Mouse (Mus musculus): ENCODE data around the gene Cald1. TPM values are rescaled to one million over a fixed set of nuclear protein-coding genes. Genes with fewer than 3 reads are reported as not detected.

Cald1 gene
- polyA plus RNA-seq, 1 experiment from 2014 or later, result 70.4 TPM

GRCm38 (mm10) chr6:34736934-34737333 is 138.6 kb downstream of the Cald1 start:
- DNase-seq (no peak), ATAC-seq (ENCODE audit: low read depth) (no peak)
- peaks cover 3% of the 10 kb centered on the region; the same call in 1 of the 2 replicates for H3K36me3 ChIP-seq
- H3K4me2 ChIP-seq, result no peak overlapping the region
- H3K27me3 ChIP-seq, result no peaks in the 10 kb centered on the region
- no peak overlapping the region for H3K27ac ChIP-seq
- peaks cover 14% of the 10 kb centered on the region for H3K4me1 ChIP-seq (replicated peaks)
- H3K9ac ChIP-seq, result no peak overlapping the region
- H3K9me3 ChIP-seq (replicated peaks), result no peaks in the 10 kb centered on the region
- no peak overlapping the region for H3K4me3 ChIP-seq (replicated peaks)
- 41% methylated on average over 2 of the region's 2 CpGs for WGBS (ENCODE audit: insufficient replicate concordance)

- Histone ChIP-seq H3K4me2 (no peak overlapping the region), H3K27me3 (no peaks in the 10 kb centered on the region), H3K9me3 (replicated peaks) (no peaks in the 10 kb centered on the region), H3K27ac (no peak overlapping the region), H3K4me1 (replicated peaks) (0 out of 2 replicates have a peak, but pooled peaks cover 4% of the 10 kb centered on the region), H3K36me3 (peaks cover 24% of the 10 kb centered on the region), H3K9ac (no peak overlapping the region), H3K4me3 (replicated peaks) (no peak overlapping the region)
- WGBS (ENCODE audit: insufficient replicate concordance), result 67% methylated on average over 4 of the region's 4 CpGs
- ATAC-seq (ENCODE audit: low read depth) (no peak), DNase-seq (no peak)
These were observed 145.6 kb downstream of the Cald1 start for GRCm38 (mm10) chr6:34743946-34744345.

- H3K4me1 ChIP-seq (replicated peaks), result no peaks in the 10 kb centered on the region; the same call in 1 of the 2 replicates
- ATAC-seq (ENCODE audit: low read depth), result no peak
- no peaks in the 10 kb centered on the region for H3K27me3 ChIP-seq
- H3K27ac ChIP-seq, result no peak overlapping the region
- peaks cover 17% of the 10 kb centered on the region for H3K36me3 ChIP-seq
- DNase-seq, result no peak
- no peak overlapping the region for H3K4me2 ChIP-seq
- H3K9me3 ChIP-seq (replicated peaks), result no peaks in the 10 kb centered on the region
- H3K4me3 ChIP-seq (replicated peaks), result no peak overlapping the region
- 56% methylated on average over 6 of the region's 6 CpGs for WGBS (ENCODE audit: insufficient replicate concordance)
- H3K9ac ChIP-seq, result no peak overlapping the region
These were observed 149.5 kb downstream of the Cald1 start for GRCm38 (mm10) chr6:34747846-34748245.

- Histone ChIP-seq H3K27me3 (no peaks in the 10 kb centered on the region), H3K4me2 (no peak overlapping the region), H3K4me3 (replicated peaks) (no peak overlapping the region), H3K4me1 (replicated peaks) (no peaks in the 10 kb centered on the region; the same call in 1 of the 2 replicates), H3K36me3 (peaks cover 17% of the 10 kb centered on the region), H3K9me3 (replicated peaks) (no peaks in the 10 kb centered on the region), H3K9ac (no peak overlapping the region), H3K27ac (no peak overlapping the region)
- ATAC-seq (ENCODE audit: low read depth) (no peak), DNase-seq (no peak)
- 81% methylated on average over 11 of the region's 11 CpGs for WGBS (ENCODE audit: insufficient replicate concordance)
These were observed 150.3 kb downstream of the Cald1 start for GRCm38 (mm10) chr6:34748566-34748965.

- Histone ChIP-seq H3K9ac (no peak overlapping the region), H3K9me3 (replicated peaks) (no peaks in the 10 kb centered on the region), H3K4me2 (no peak overlapping the region), H3K4me3 (replicated peaks) (no peak overlapping the region), H3K27me3 (no peaks in the 10 kb centered on the region), H3K4me1 (replicated peaks) (no peaks in the 10 kb centered on the region; the same call in 1 of the 2 replicates), H3K36me3 (peaks cover 17% of the 10 kb centered on the region), H3K27ac (no peak overlapping the region)
- DNase-seq (no peak), ATAC-seq (ENCODE audit: low read depth) (no peak)
- 54% methylated on average over 6 of the region's 6 CpGs for WGBS (ENCODE audit: insufficient replicate concordance)
These were observed 151.2 kb downstream of the Cald1 start for GRCm38 (mm10) chr6:34749526-34749925.

GRCm38 (mm10) chr6:34750487-34751120 is 152.3 kb downstream of the Cald1 start:
- Histone ChIP-seq H3K4me3 (replicated peaks) (no peak overlapping the region), H3K36me3 (peaks cover 16% of the 10 kb centered on the region), H3K27ac (no peak overlapping the region), H3K9ac (no peak overlapping the region), H3K4me1 (replicated peaks) (no peaks in the 10 kb centered on the region; the same call in 1 of the 2 replicates), H3K4me2 (no peak overlapping the region), H3K27me3 (no peaks in the 10 kb centered on the region), H3K9me3 (replicated peaks) (no peaks in the 10 kb centered on the region)
- no peak for DNase-seq
- WGBS (ENCODE audit: insufficient replicate concordance), result 56% methylated on average over 7 of the region's 7 CpGs
- no peak for ATAC-seq (ENCODE audit: low read depth)

- Histone ChIP-seq H3K27ac (no peak overlapping the region), H3K9ac (no peak overlapping the region), H3K4me2 (no peak overlapping the region), H3K27me3 (no peaks in the 10 kb centered on the region), H3K4me1 (replicated peaks) (no peaks in the 10 kb centered on the region; the same call in 1 of the 2 replicates), H3K36me3 (peaks cover 16% of the 10 kb centered on the region), H3K4me3 (replicated peaks) (no peak overlapping the region), H3K9me3 (replicated peaks) (no peaks in the 10 kb centered on the region)
- ATAC-seq (ENCODE audit: low read depth), result no peak
- no peak for DNase-seq
These were observed 153.3 kb downstream of the Cald1 start for GRCm38 (mm10) chr6:34751625-34752024.

- H3K27me3 ChIP-seq, result no peaks in the 10 kb centered on the region
- ATAC-seq (ENCODE audit: low read depth), result no peak
- H3K9me3 ChIP-seq (replicated peaks), result no peaks in the 10 kb centered on the region
- H3K4me3 ChIP-seq (replicated peaks), result no peak overlapping the region
- no peak overlapping the region for H3K4me2 ChIP-seq
- no peaks in the 10 kb centered on the region; the same call in 1 of the 2 replicates for H3K4me1 ChIP-seq (replicated peaks)
- 29% methylated on average over 5 of the region's 5 CpGs for WGBS (ENCODE audit: insufficient replicate concordance)
- H3K36me3 ChIP-seq, result peaks cover 16% of the 10 kb centered on the region
- H3K9ac ChIP-seq, result no peak overlapping the region
- DNase-seq, result peak; percentile 8
- no peak overlapping the region for H3K27ac ChIP-seq
These were observed 156.1 kb downstream of the Cald1 start for GRCm38 (mm10) chr6:34754448-34754847.

GRCm38 (mm10) chr6:34758340-34758739 is 160.0 kb downstream of the Cald1 start:
- no peak for DNase-seq

GRCm38 (mm10) chr6:34760023-34760422 is 161.7 kb downstream of the Cald1 start:
- H3K9ac ChIP-seq, result no peak overlapping the region
- H3K27me3 ChIP-seq, result no peaks in the 10 kb centered on the region
- no peak for ATAC-seq (ENCODE audit: low read depth)
- DNase-seq, result peak; percentile 8
- H3K9me3 ChIP-seq (replicated peaks), result no peaks in the 10 kb centered on the region
- H3K4me3 ChIP-seq (replicated peaks), result no peak overlapping the region
- peaks cover 4% of the 10 kb centered on the region for H3K4me1 ChIP-seq (replicated peaks)
- 37% methylated on average over 4 of the region's 4 CpGs for WGBS (ENCODE audit: insufficient replicate concordance)
- no peak overlapping the region for H3K27ac ChIP-seq
- peaks cover 33% of the 10 kb centered on the region for H3K36me3 ChIP-seq
- no peak overlapping the region for H3K4me2 ChIP-seq

More at GRCm38 (mm10) chr6:34758340-34758739, 160.0 kb downstream of the Cald1 start:
- ATAC-seq (ENCODE audit: low read depth), result no peak
- WGBS (ENCODE audit: insufficient replicate concordance), result 79% methylated on average over 2 of the region's 2 CpGs
- Histone ChIP-seq H3K9me3 (replicated peaks) (no peaks in the 10 kb centered on the region), H3K4me3 (replicated peaks) (no peak overlapping the region), H3K9ac (no peak overlapping the region), H3K36me3 (peaks cover 31% of the 10 kb centered on the region), H3K4me2 (no peak overlapping the region), H3K4me1 (replicated peaks) (peaks cover 4% of the 10 kb centered on the region), H3K27ac (no peak overlapping the region), H3K27me3 (no peaks in the 10 kb centered on the region)

- H3K27me3 ChIP-seq, result no peaks in the 10 kb centered on the region
- WGBS (ENCODE audit: insufficient replicate concordance), result 51% methylated on average over 5 of the region's 5 CpGs
- peaks cover 19% of the 10 kb centered on the region for H3K4me1 ChIP-seq (replicated peaks)
- H3K27ac ChIP-seq, result no peak overlapping the region
- H3K4me3 ChIP-seq (replicated peaks), result no peak overlapping the region
- ATAC-seq (ENCODE audit: low read depth) (no peak), DNase-seq (peak; percentile 10)
- peaks cover 26% of the 10 kb centered on the region for H3K36me3 ChIP-seq
- H3K4me2 ChIP-seq, result no peak overlapping the region
- H3K9me3 ChIP-seq (replicated peaks), result no peaks in the 10 kb centered on the region
- no peak overlapping the region for H3K9ac ChIP-seq
These were observed 167.4 kb downstream of the Cald1 start for GRCm38 (mm10) chr6:34765721-34766120.

- H3K27me3 ChIP-seq, result no peaks in the 10 kb centered on the region
- DNase-seq (no peak), ATAC-seq (ENCODE audit: low read depth) (no peak)
- H3K4me1 ChIP-seq (replicated peaks), result peaks cover 16% of the 10 kb centered on the region
- no peak overlapping the region for H3K4me3 ChIP-seq (replicated peaks)
- WGBS (ENCODE audit: insufficient replicate concordance), result 77% methylated on average over 2 of the region's 2 CpGs
- no peaks in the 10 kb centered on the region for H3K9me3 ChIP-seq (replicated peaks)
- H3K27ac ChIP-seq, result no peak overlapping the region
- peaks cover 19% of the 10 kb centered on the region for H3K36me3 ChIP-seq
- H3K9ac ChIP-seq, result no peak overlapping the region
- H3K4me2 ChIP-seq, result no peak overlapping the region
These were observed 171.7 kb downstream of the Cald1 start for GRCm38 (mm10) chr6:34769984-34770383.

Data from liver, embryonic 13.5 days (tissue).